Mouse (Mus musculus) gastrocnemius, postnatal 4 days (tissue): ENCODE data around the gene Chrd. TPM values are rescaled to one million over a fixed set of nuclear protein-coding genes. Genes with fewer than 3 reads are reported as not detected.

Experiments
- DNase-seq, 2 experiments: peaks; one replicate each; pipeline ENCODE4 v3.0.0; 2021 to 2022; ENCODE audit warnings: low spot score in 2 of 2, mixed read lengths in 2 of 2
- total RNA-seq, 2 experiments: library from RNA; stranded (reverse); gene quantifications; 2 replicates each; pipeline ENCODE4 v1.2.3; 2021

Gene Chrd
- total RNA-seq, 2 experiments from 2014 or later = 10.6 to 10.7 TPM

DNA sequence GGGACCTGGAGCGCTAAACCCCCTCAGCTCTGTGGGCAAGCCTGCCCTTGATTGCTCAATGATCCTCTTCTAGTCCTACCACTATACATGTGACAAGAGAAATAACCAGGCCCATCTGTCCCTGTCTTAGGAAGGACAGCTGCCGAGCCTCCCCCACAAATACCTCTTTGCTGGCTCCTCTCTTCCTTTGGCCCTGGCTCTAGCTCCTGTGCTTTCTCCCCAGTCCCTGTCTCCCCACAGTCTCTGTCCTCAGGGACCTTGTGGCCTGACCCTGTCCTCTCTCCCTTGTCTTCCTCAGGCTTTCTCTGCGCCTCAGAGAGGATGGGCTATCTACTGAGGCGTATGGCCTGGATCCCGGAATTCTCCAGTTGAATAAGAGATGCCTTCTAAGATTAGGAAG is 1.2 kb upstream of the Chrd start:
- DNase-seq = no peak

DNA sequence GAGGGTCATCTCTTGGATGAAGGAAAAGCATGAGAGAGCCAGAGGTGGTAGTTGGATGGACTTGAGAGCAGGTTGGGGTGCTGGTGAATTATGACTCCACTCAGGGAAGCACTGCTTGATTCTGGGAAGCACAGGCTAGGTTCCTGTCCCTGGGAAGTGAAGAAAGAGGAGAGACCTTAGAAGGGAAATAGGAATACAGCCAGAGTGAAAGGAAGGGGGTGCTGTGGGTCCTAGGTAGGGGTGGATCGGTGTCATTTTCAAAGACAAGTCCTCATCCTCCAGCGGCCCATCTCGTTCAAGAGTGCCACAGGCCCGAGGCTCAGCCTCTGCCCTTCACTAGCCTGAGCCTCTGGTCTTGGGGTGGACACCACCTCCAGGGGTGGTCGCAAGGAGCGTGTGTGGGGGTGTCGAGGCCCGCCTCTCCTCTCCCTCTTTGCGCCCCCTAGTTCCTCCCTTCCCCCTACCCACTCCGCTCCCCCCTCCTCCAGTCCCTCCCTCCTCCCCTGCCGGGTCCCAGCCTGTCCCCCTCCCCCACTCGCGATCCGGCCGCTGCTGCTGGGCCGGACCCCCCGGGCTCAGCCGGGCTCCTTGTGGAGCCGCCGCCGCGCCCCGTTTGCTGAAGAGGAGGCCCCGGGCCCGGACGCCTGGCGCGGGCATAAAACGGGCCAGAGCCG is 539 bp upstream of the Chrd start:
- peak in 1 of 2 experiments; percentile 52 for DNase-seq

DNA sequence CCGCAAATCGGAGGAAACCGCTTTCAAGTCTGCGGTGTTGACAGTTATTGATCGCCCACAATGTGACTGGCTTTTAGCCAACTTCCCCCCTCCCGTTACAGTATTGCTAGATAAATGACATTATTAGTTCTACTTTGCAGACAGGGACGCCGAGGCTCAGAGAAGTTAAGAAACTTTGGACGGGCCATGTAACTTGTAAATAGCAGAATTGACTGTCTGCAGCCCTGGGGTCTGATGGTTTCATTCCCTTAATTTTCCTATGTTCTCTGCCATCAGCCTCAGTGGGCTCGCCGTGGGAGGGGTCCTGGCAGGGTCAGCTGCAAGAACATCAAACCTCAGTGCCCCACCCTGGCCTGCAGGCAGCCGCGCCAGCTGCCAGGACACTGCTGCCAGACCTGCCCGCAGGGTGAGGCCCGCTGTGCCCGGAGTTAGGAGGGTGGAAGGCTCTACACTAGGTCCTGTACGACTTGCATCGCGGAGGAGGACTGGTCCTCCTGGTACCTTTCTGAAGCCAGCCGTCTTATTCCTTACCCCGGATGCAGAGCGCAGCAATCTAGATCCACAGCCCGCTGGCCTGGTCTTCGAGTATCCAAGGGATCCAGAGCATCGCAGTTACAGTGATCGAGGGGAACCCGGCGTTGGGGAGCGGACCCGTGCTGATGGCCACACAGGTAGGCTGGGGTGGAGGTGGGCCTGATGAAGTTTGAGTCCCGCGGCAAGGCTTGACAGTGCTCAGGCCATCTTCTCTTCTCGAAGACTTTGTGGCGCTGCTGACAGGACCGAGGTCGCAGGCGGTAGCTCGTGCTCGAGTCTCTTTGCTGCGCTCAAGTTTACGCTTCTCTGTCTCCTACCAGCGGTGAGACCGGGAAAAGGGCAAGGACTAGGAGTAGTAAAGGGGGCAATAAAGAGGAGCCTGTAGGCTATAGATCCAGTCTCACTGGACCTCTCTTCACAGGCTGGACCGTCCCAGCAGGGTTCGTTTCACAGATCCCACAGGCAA is 1.1 kb downstream of the Chrd start, which contains the start of gene Thpo:
Gene Thpo, minus strand, starts transcription at position 781 of the 1,000 bp plus-strand sequence.
- no peak for DNase-seq

DNA sequence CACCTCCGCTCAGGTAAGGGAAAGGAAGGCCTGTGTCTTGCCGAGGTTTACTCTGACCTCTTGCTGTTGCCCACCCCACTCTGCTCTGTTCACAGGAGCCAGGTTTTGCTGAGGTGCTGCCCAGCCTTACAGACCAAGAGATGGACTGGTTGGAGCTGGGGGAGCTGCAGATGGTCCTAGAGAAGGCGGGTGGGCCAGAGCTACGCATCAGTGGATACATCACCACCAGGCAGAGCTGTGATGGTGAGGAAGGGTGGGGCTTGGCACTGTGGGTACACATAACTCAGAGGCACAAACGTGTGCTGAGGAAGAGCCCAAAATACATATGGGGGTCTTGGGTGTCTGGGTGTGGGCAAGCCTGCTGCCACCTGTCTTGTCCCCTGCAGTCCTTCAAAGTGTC is 2.7 kb downstream of the Chrd start:
- no peak for DNase-seq

DNA sequence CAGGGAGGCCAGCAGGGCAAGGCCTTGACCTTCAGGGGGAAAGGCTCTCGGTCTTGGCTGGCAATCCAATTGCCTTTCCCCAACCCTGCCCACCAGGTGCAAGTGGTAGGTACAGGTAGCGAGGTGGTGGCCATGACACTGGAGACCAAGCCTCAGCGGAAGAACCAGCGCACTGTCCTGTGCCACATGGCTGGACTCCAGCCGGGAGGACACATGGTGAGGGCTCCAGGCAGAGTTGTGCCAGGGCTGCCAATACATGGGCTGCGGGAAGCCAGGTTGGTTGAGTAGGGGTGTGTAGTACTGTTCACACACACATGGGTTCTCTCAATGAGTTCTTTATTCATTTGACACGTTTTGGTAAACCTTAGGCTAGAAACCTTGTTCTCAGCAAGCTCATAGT is 3.2 kb downstream of the Chrd start:
- no peak for DNase-seq

DNA sequence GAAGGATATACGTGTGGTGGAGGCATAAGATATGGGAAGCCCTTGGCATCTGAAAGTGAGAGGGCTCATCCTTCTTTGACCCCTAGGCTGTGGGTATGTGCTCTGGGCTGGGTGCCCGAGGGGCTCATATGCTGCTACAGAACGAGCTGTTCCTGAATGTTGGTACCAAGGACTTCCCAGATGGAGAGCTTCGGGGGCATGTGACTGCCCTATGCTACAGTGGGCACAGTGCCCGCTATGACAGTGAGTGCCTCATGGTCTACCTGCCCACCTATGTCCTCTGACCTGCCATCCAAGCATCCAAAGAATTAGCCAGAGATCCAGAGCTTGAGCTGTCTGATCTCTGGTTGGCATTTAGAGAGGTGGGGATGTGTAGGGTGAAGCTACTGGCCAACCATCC is 3.9 kb downstream of the Chrd start:
- no peak for DNase-seq

DNA sequence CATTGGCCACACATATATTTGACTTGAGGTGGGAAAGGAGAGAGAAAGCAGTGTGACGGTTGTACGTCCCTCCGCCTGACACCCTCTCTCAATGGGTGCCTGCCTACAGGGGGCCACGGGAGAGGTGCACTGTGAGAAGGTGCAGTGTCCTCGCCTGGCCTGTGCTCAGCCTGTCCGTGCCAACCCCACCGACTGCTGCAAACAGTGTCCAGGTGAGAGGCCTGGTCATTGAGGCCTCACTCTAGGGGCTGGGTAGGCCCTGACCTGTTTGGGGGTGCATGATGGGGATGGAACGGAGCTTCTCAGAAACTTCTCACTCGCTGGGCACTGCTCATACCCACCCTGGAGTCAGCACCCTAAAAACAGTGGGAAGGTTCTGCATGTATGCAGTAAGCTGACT is 6.9 kb downstream of the Chrd start:
- no peak for DNase-seq

DNA sequence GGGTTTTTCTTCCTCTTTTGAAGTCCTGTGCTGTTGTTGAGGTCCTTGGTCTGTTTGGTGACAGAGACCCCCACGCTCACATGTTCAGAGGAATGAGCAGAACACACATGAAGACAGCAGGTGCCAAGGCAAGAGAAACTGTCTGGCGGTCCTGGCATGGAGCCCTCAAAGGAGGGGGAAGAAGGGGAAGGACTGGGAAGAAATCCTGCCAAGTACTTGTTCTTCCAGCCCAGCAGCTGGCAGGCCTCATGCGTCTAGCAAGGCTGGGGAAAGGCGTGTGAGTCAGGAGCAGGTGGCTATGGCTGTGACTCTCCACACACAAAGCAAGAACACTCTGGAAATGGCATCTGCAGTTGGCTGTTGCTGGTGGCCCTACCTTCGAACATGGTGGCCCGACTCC is 13.7 kb downstream of the Chrd start:
- peak in 1 of 2 experiments; percentile 75 for DNase-seq

DNA sequence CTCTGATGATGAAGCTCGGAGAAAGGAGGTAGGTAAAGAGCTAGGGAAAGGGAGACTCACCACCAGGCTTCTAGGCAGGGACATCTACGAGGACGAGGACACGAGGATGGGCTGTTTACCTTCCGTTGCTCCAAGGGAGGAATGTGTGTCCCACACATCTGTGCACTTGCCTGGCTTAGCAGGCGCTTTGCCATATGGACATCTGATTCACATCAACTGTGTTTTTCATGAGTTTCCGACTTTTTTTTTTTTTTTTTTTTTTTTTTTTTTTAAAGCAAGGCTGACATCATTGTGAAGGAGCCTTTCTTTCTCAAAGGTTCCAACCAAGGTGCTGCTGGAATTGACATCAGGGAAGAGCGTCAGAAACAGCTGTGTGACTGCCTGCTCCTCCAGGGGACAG is 17.6 kb downstream of the Chrd start:
- DNase-seq = no peak

DNA sequence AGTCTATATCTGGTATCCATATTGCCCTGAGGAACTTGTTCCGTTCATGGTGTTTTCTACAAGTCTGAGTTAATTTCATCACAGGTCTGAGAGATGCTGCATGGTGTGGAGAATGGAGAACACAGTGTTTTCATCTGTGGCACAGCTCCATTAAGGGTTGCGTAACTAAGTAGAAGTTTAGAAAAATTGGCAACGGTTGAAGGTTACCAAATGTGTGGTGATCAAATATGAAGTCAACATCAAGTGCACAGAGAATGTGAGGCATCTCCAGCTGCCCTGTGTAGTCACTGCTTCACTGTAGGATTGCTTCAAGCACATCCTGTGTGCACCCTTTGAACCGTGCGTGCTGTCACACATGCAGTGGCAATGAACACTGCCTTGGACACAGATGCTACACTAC is 23.1 kb downstream of the Chrd start:
- DNase-seq = no peak

DNA sequence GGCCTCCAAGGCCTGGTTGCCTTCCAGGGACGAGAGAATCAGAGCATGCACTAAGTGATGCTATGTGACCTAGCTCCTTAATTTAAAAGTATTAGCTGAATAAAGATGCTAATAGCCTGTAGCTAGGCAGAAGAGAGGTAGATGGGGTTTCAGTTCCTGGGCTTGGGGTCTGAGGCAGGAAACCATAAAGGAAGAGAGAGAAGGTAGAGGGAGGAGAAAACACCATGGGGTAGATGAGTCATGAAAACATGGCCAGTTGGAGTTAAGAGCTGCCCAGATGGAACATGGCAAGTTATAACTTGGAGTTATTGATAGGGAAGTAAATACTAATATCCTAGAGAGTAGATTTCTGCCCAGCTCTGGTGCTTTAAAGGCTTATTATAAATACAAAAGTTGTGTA is 24.5 kb downstream of the Chrd start:
- DNase-seq = no peak

DNA sequence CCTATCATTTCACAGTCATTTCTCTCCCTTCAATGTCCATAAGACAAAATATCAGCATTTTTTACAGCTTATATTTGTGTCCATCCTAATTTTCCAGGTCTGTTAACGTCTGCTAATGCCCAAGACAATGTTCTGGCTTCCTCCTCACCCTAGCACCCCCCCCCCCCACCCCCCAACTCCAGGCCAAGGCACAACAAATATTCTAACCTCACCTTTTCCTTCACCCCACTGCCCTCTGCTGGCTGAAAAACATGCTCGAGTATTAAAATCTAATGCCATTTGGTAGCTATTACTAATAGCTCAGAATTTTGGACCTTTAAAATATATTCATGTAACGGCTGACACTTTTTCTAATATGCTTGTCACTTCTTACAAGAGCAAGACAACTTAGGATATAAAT is 28.8 kb downstream of the Chrd start:
- peak in 1 of 2 experiments; percentile 59 for DNase-seq

DNA sequence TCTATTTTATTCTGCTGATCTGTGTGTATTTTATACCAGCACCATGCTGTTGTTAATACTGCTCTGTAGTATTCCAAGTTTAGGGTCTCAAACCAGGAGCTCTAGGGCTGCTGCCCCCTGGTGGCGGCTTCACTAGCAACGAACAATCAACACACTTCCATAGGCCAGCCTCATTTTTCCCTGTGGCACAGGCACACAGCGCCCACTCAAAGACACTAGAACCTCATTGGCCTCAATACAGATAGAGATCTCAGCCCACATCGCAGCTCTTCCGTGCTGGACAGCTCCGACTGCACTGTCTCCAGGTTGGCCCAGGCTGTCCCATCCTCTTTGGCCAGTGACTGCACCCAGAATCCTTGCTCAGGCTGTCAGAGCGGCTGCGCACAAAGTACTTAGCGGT is 32.3 kb downstream of the Chrd start:
- peak in 1 of 2 experiments; percentile 37 for DNase-seq

DNA sequence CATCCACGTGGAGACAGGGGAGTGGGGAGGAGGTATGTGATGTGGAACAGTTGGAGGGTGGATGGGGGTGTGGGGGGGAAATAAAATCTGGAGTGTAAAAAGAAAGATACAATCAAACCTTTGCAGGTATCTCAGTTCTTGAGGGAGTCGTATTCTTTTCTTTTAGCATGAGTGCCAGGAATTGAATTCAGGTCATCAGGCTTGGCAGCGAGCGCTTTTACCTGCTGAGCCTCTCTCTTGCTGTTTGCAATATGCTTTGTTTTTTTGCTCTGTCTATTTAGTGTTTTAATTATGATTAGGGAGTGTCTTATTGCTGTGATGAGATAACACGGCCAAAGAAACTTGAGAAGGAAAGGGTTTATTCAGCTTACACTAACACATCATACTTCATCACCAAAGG is 42.1 kb downstream of the Chrd start:
- DNase-seq = no peak

DNA sequence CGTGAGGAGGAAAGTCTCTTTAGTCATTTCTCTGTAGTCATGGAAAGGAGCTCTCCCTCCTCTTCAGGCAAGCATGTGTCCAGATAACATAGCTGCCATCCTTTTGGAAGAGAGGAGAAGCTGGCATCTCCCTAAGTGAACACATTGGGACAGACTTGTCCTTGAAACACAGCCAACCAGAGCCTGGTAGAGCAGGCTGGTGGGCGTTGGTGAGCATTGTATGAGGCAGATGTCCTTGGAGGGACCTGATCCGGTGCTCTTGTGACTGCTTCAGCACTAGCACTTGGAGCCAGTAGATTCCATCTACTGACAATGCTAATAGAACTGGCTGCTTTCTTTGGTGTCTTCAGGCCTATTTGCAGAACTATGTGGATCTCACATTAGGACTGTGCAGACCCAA is 46.9 kb downstream of the Chrd start:
- DNase-seq = no peak

DNA sequence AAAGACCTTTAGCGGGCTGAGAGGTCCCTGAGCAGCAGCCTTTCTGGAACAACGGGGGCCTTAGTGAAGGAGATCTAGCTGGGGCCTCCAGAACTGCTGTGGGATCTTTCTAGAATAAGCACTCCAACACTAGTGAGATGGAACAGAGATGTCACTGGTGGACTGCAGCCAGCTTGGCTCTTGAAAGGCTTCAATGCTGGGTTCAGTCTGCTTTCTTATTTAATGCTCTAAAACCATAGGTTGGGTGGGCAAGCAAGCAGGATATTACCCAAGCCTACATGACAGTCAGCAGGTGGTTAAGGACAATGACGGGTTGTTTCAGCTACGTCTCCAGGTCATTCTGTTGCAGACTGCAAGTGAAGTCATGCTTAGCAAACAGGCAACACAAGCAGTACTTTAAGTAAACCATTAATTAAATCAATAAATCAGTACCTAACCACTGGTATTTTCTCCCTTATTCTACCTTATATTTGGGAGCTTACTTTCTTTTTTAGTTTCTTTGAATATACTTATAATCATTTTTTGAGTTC is 48.2 kb downstream of the Chrd start:
- DNase-seq = no peak

DNA sequence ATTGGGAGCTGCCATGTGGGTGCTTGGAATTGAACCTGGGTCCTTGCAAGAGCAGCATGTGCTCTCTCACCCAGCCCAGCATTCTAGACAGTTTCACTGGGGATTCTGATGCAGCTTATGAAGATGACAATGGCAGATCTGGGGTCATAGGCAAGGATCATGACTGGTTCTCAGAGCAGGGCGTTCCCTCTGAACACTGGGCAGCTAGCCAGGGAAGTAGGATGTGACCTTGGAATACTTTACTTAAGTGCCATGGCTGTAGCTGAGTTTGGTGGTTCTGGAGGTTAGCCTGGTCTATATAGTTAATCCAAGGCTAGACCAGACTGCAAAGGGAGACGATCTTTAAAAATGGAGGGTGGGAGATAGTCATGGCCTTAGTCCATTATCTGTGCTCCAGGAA is 51.0 kb downstream of the Chrd start:
- DNase-seq = no peak

DNA sequence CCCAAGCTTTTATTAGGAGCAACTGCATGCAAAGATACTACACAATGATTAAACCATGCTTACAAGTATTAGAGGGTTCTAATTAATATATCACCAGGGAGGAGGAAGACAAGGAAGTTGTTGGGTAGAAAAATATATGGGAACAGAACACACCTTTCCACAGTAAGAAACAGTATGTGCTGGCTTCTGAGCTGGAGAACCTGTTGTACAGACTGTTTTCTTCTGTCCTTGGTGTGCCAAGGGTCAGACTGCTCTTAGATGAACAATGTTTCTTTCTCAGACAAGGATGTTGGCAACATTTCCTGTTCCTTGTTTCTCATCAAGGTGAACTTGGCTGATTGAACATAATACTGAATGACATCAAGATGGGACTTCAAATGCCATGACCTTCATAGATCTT is 51.8 kb downstream of the Chrd start:
- no peak for DNase-seq

DNA sequence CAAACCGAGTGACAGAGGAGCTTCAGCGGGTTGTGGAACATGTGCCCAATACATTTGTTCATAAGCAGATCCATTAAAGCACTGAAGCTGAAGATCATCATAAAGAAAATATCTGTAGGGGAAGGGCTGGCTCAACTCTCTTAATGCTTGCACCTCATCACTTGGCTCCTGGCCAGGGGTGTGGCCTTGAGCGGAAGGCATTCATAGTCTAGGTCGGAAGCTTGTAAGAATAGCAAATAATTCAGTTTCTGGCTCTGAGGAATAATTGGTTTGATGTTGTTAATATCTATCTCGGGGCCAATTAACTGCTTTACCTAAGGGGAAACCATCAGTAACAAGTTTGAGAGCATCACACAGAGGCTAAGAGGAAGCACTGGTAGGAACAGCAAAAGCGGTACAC is 53.6 kb downstream of the Chrd start:
- no peak for DNase-seq

DNA sequence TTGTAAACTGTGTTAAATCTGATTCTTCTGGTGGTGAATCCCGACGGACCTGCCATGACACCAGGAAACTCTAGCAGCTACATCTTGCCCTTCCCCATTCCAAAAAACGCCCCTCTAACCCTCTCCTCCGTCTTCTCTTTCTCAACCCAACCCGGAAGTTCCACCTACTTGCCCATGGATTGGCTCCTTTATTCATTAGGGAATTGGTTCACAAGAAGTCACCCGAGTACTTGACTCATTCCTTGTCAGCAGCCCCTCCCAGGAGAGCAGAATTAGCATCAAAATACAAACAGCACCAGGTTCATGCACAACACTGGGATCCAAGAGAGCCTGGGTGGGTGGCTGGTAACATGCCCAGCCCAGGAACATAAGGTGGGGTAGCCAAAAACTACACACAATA is 58.9 kb downstream of the Chrd start:
- no peak for DNase-seq
